Mouse (Mus musculus): ENCODE measurements at regions not wholly inside any gene's neighbourhood (a gene's known extent, or its start where the extent isn't known, plus 50 kb on each side); places are given as distances from the start of the nearest gene placed in this dataset.

DNA sequence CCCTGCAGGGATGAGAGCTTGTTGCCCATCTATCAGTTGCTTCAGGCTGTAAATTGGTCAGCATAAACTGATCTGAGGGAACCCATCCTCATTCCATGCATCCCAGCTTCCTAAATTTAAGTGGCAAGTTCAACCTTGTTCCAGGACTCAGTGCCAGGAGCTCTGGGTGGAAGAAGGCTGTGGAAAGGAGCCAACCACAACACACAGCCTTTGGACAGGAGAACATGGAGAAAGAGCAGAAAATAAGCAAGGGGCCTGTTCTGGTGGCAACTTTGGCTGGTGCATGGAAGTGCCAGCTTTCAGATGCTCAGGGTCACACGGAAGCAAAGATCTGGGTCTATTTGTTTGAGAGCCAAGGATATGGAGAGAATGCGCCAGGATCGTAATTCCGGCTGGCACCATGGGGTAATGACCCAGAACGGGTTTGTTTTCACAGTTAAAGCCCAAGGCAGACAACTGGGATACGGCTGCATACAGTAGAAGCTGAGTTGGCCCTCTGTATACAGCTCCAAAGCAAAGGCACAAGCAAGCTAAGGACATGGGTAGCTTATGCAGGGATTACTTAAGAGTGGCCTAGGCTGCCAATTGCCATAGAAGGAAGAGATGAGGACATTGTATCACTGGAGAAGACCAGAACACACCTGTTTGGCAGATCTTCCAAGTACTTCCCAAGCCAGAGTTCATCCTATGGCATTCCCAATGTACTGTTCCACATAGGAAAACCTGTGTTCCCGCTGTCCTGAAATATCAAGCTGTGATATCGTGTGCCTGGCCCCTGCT is 364.2 kb upstream of the Mgmt start:
- no peak for DNase-seq (ENCODE audit: low spot score in 2 of 2)

DNA sequence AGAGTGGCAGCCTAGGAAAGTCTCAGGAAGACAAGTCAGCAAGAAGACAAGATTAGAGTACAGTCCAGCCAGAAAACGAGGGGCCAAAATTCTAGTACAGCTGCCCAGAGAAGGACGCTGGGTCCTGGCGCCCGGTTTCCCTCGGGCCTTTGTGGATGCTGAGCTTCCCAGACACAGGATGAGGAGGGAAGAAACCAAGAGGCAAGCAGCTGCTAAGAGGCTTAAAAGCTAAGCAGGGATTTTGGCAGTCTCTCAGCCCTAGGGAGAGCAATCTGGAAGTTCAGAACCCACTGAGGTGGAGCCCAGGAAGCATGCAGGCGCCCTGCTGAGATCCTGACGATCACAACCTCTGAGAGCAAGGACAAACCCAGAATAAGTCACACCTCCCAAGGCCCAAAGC is 363.1 kb upstream of the Mgmt start:
- DNase-seq (ENCODE audit: low spot score in 2 of 2) = peak; percentile 22 to 23

DNA sequence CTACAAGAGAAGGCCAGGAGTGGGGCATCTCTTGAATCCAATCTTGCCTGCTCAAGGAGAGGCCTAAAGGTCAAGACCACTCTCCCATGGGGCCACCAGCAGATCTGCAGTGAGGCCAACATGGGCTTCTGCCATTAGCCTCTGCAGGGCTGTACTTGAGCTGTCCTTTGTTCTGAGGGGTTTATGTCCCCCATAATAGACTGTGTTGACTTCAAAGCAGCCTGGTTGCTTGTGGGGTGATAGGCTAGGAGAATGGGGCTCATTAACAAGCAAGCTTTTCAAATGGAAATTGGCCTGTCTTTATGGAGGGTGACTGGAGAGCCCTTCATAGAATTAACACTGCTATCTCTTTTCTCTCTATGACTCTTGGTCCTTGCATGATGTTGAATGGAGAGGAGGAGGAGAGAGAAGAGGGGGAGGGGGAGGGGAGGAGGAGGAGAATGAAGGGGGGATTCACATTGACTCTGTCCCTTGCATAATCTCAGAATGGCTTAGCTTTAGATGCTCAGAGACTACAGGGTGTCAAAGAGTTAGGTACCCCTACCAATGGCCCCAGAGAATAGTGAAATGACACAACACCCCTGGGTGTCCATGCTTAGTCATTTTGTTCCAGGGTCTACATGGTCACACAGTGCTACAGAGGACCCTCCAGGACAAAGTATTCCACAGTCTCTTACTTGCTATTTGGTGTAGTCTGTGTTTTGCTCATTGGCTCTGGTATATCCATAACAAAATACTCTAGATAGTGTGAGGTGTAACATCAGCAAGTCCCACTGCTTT is 352.3 kb upstream of the Mgmt start:
- no peak for DNase-seq (ENCODE audit: low spot score in 2 of 2)

DNA sequence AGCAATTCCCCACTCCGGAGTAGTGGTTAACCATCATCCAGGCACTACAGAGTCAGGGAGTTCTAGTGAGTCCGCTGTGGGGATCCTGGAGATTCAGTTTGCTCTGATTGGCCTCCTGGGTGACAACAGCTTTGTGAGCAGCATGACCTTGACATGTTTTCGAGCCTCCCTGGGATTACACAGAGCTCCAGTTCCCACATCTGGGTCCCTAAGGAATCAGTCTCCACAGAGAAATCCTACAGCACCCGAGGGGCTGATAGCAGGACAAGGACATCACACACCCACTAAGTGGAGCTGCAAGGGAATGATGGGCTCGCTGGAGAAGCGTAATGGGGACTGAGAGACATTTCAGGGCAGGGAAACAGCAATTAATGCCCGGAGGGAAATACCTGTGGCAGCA is 351.5 kb upstream of the Mgmt start:
- DNase-seq (ENCODE audit: low spot score in 2 of 2) = no peak

DNA sequence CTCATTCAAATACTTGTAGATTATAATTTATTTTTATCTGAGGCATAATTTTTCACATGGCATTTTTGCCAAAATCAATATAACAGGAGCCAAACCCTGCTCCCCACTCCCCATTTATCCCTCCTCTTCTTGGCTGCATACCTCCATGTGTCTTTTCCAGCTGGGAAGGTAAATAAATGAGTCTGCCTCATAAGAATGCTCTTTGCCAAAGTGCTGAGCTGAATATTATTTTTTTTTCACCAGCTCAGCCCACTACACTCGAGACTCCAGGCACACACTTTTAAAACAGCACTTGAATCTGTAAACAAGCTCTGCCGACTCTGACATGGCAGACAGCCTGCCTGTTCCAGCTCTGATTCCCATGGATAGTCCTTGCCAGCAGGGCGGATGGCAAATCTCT is 346.6 kb upstream of the Mgmt start:
- DNase-seq (ENCODE audit: low spot score in 2 of 2) = no peak

DNA sequence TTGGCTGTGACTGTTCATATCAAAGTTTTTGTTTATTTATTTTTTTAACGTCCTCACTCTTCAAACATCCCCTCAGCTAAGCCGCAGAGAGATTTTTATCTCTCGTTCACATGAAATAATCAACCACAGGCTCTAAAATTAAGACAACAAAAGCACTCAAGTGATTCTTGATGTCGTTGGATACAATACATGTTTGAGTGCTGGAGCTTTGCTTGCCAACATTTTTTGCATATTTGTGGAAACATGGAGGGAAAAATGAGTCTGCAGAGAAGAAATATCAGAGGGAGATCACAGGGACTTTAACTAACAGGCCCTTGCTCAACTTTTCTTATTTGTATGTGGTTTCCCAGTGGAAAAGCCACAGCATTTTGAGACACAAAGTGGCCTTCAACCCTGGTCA is 338.0 kb upstream of the Mgmt start:
- no peak for DNase-seq (ENCODE audit: low spot score in 2 of 2)

DNA sequence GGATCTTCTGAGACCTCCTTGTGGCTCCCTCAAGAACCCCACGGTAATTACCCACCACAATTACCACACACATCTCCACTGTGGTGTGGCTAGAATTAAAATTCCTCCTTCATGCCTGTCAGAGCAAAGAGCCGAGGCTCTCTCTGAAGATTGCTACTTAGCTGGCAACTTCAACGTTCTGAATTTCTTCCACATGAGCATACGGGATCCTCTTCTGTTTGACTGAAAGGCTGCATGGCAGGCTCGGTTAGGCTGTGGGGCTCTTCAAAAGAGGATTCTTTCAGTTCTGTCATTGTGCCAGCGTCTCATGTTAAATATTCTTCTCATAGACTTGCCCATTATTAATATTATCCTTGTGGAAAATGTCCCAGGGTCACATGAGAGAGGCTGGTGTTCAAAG is 334.9 kb upstream of the Mgmt start:
- no peak for DNase-seq (ENCODE audit: low spot score in 2 of 2)

DNA sequence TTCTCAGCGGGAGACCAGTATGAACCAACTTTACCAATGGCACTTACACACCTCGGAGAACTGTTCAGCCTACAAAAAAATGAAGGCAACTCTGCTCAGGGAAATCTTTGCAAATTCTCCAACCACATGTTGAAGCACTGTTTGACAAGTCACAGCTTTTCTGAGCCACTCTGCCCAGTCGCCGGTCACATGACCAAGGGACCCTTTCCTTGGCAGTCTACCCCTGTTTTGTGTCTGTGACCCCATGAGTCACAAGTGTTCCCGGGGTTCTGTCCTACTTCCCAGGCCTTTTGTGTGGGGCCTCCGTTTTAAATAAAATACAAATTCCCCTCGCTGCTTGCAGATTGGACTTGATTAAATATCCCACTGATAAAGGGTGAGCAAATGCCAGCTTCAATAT is 323.5 kb upstream of the Mgmt start:
- no peak for DNase-seq (ENCODE audit: low spot score in 2 of 2)

DNA sequence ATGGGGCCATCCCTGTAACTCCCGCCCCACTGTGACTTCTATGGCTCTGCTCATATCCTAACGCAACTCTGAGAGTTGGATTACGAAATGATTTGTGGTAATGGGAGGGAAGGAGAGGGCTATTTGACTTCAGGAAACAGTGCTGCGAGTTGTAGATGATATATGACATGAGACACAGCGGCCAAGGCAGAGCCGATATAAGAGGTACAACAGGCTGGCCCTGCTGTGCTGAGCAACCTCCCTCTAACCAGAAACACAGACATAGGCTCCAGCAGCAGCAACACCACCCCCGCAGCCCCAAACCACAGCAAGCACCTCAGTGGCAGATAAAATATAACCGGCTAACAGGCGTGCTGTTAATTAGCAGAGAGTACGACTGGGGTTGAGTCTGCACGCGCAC is 312.5 kb upstream of the Mgmt start:
- no peak for DNase-seq (ENCODE audit: low spot score in 2 of 2)

DNA sequence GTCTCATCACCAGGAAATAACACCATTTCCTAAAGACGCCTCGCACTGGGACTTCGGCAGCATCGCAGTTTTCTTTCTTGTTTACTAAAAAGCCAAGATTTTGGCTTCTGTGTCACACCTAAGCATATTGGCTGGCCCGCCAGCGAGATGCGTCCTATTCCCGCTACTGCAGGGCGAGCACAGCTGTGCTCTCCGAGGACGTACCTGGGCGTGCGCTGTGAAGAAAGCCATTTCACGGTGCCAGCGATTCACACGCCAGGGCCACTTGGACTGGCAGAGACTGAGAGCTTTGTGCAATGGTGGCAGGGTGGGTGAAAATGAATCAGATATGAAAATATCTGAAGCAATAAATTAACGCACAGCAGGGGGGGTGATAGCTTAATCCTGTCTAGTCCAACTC is 310.1 kb upstream of the Mgmt start:
- no peak for DNase-seq (ENCODE audit: low spot score in 2 of 2)

DNA sequence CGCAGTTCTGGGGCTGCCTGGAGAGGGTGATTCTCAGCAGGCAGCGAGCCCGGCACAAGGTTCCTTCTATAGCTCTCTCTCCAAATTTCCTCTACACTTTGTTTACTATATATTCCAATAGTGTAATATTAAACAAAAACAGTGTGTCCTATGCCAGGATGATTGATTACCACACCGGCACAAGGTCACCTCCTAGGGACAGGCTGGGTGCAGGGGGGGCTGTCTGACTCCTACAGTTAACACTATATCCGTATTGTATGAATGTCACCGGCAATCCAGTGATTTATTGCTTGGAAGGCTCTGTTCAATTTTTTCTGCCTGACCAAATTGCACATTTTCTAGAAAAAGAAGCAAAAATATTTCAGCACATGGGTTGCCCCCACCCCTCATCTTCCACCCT is 305.9 kb upstream of the Mgmt start:
- no peak for DNase-seq (ENCODE audit: low spot score in 2 of 2)

DNA sequence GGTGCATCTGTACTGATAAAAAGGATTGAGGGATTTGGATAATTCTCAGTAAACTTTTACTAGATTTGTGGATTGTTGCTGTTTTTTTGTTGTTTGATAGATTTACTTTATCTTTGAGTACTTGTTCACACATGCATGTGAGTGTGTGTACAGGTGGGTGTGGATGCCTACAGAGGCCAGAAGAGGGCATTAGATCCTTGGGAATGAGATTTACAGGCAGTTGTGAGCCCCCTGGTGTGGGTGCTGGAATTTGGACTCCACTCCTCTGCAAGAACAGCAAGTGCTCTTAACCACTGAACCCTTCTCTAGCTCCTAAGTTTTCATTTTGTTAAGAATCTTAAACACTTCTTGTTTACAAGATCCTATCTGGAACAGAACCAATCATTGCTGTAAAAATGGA is 303.5 kb upstream of the Mgmt start:
- DNase-seq (ENCODE audit: low spot score in 2 of 2) = no peak

DNA sequence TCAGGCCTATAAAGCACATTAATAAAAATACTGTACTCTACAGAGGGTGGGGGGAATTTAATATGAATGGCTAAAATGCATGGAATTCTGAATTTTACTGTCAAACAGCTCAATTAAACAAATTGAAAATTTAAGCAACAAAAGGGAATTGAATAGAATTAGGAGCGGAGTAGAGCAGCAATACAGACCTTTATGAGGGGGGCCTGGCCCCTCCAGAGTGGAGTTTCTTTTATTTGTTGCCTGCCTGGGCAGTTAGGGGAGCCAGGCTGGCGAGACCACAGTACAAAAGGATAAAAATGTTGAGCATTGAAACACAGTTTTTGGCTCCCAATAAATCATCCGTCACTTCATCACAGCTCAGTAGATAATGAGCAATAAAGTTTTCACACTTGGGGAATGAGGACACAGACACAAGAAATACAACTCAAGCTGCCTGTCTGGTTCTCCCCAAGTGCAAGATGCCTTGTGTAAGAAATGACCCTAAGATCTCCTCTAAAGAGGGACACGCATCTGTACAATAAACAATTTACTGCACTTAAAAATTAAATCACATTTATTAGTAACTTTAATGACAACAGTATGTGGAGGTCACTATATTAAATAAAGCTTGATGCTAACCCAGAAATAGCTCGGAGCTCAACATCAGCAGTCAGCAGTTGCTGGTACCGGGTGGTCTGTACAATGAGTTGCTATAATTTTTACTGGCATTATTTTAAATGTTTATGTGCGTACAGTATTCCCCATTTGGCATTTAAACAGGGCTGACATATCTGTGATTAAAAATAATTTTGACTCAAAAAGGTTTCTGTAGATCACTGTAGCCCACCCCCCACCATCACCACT is 286.9 kb upstream of the Mgmt start:
- no peak for DNase-seq (ENCODE audit: low spot score in 2 of 2)

DNA sequence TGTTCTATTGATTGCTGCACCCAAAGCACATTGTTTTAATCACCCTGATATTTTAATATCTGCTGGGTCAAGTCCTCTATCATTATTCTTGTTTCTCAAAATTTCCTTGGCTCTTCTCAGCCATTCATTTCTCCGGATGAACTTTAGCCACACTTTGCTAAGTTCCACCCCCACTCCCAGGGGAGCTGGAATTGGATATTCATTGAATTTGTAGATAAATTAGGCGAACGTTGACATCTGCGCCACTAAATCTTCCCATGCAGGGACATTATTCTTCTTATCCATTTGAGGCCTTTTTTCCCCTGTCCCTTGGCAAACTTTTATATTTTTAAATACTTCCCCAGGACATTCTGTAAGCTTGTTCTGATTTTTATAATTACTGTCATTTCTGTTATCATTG is 280.9 kb upstream of the Mgmt start:
- no peak for DNase-seq (ENCODE audit: low spot score in 2 of 2)

DNA sequence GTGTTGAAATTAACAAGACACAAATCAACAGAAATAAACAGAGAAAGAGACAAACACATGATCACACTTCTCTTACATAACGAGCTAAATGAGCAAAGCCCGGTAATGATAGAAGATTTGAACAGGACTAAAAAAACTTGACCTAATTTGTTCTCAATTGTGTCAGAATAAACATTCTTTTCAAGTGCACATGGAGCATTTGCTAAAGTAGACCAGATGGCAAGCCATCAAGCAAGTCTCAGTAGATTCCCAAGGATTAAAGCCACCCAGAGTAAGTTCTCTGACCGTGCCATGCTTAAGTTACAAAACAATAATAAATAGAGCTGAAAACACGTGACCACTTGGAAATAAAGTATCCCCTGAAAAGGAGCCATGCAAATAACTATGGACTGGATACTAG is 269.9 kb upstream of the Mgmt start:
- no peak for DNase-seq (ENCODE audit: low spot score in 2 of 2)

DNA sequence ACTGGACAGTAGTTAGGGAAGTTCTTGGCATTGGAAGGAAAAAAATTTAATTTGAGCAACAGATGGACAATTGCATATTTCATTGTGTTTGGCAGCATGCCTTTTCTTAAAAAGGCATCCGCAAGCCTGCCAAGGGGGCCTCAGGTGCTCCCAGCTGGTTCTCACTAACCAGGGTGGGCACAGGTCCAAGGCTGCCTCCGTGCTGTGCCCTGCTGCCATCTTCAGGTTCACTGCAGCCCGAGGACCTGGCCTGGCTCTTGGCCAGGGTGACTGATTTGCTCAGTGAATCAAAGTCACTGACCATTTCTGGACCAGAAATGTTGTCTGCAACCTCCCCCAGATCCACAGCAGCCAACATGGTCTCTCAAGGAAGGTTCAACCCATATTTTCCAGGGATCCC is 263.3 kb upstream of the Mgmt start:
- peak; percentile 45 to 61 for DNase-seq (ENCODE audit: low spot score in 2 of 2)

DNA sequence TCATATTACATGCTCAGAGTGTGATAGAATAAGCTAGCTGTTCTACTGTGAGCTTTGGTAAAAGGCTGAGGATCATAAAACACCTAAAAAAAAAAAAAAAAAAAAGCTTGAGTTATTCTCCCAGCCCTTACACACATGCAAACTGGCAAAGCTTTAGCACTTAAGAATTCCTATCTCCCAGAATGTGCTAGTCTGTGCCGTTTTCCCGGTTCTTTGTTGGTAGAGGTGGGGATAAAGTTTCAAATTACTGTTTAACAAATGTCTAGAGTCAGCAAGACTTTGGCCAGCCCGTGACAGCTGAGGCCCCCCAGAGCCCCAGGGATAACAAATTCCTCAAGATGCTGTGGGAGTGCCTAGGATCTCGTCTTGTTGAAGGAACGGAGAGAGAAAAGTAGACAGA is 254.3 kb upstream of the Mgmt start:
- DNase-seq (ENCODE audit: low spot score in 2 of 2) = no peak

DNA sequence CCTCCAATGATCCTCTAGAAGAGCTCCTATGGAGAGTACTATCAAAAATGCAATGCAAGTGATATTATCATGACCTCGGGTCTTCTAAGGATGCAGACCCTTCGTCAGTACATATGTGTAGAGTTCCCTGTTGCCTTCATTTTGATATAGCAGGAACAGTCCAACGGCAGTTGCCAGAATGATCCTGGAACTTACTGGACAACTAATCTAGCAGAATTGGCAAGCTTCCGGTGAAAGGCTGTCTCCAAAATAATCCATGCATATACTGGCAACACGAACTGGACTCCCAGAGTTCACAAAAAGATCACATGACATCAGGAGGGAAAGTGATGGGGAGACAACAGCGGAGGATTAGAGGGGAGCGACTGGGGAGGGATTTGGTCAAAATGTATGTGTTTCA is 253.6 kb upstream of the Mgmt start:
- DNase-seq (ENCODE audit: low spot score in 2 of 2) = no peak

DNA sequence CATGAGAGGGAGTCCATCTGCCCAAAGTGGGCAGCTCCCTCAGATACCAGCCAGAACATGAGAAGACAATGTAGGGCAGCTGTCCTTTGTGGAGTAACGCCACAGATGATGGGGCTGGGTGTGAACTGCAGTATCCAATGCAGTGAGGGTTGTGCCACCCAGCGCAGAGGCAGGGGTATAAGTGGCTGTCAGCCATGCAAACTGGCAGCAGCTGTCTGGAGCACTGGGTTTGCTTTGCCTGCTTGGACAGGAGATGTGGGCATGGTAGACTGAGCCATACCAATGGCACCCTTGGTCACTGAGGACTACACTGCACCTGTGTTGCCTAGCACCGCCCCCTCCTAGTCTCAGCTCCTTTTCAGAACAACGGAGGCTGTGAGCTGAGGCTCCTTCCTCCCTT is 244.6 kb upstream of the Mgmt start:
- DNase-seq (ENCODE audit: low spot score in 2 of 2) = no peak

DNA sequence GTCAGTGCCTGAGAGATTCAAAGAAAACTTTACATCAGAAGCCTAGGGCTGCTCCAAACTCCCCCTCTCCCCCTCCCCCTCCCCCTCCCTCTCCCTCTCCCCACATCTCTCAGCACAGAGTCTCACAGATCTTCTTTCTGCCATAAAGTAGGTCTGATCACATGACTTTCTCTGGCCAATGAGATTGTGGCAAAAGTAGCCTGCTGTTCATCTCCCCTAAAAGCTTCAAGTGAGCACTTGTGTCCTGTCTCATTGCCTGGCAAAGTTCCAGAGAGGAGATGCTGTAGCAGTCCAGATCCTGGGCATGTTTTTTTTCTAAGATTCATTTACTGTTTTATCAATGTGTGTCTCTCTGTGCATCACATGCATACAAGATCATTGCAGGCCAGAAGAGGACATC is 234.5 kb upstream of the Mgmt start:
- no peak for DNase-seq (ENCODE audit: low spot score in 2 of 2)

DNA sequence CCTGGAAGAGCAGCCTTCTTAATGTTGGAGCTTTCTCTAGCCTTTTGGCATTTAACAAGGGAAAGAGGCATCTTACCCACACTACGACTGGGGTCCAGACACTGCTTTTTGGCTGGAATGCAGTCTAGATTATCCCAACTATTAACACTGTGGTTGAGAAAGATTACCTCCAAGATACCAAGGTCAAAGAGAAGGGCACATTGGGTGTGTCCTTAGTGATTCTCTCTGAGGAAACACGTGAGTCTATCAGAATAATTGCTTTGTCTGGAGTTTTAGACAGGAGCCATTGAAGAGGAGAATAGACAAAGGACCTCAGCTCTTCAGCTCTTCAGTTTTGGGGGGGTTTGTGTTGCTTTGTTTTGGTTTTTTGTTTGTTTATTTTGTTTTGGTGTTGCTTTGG is 234.0 kb upstream of the Mgmt start:
- DNase-seq (ENCODE audit: low spot score in 2 of 2) = no peak

DNA sequence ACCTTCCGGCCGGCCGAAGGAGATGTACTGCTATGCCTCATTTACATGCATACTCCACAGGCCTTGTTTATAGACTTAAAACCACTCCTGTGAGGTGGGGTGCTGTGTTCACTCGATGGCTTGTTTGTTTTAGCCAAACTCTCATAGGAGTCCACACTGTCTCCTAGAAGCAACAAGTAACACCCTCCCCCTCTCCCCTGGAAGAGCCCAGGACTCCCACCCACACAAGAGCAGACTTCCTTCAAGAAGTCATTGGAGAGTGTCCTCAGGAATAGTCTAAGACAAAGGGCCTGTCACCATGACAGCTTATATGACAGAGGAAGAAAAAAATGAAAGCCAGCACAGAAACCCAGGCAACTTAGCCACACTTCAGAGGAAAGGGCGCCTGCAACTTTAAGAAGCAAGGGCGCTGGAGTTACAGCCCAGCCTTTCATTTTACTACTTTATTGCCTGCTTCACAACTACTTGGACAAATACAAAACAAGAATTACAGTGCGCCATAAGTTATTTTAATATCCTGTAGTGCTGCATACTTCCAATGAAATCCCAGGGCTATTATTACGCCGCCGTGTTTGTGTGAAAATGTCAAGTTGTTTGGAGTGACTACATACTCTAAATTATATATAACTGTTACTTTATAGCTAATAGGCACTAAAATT is 229.9 kb upstream of the Mgmt start:
- no peak for DNase-seq (ENCODE audit: low spot score in 2 of 2)

All from right cerebral cortex, postnatal 10 days (tissue).